Mouse (Mus musculus): ENCODE data around the gene B4galnt2.

Gene B4galnt2

GRCm38 (mm10) chr11:95826317-95827167, 88.1 kb downstream of the B4galnt2 start:
- no peak for DNase-seq (ENCODE audit: low spot score)

- no peak for DNase-seq (ENCODE audit: low spot score)
Measured at GRCm38 (mm10) chr11:95825625-95826024, 89.1 kb downstream of the B4galnt2 start.

- peak; percentile 48 for DNase-seq (ENCODE audit: low spot score)
Measured at GRCm38 (mm10) chr11:95824877-95825243, 89.8 kb downstream of the B4galnt2 start.

GRCm38 (mm10) chr11:95824071-95824876, 90.4 kb downstream of the B4galnt2 start, which contains the start of gene Phospho1:
Phospho1 (plus strand) TSS chr11:95824499.
- DNase-seq (ENCODE audit: low spot score): peak; percentile 93

- DNase-seq (ENCODE audit: low spot score): no peak
Measured at GRCm38 (mm10) chr11:95822437-95822836, 92.3 kb downstream of the B4galnt2 start.

GRCm38 (mm10) chr11:95821511-95821910, 93.2 kb downstream of the B4galnt2 start:
- DNase-seq (ENCODE audit: low spot score): no peak

- peak; percentile 76 for DNase-seq (ENCODE audit: low spot score)
Measured at GRCm38 (mm10) chr11:95819138-95819537, 95.6 kb downstream of the B4galnt2 start.
